Mouse (Mus musculus): ENCODE results near the gene Vnn3.

GRCm38 (mm10) chr10:23892987-23893386 is 41.7 kb downstream of the Vnn3 start:
- TF ChIP-seq POLR2A (IDR thresholded peaks at IDR 0.05; ENCODE audit: control insufficient read depth, low read depth, low read length) (no peak), CTCF (IDR thresholded peaks at IDR 0.05; ENCODE audit: control insufficient read depth, insufficient read depth, insufficient replicate concordance, low read depth, low read length) (no peak)
